Mouse (Mus musculus) liver, adult 2 months (tissue): ENCODE measurements around the gene Calml3. TPM values are rescaled to one million over a fixed set of nuclear protein-coding genes. Genes with fewer than 3 reads are reported as not detected.

ENCODE experiments used
- DNase-seq: peaks from one replicate; pipeline ENCODE4 v3.0.0-alpha.2; 2011; ENCODE audit warnings: low read depth, low spot score; ENCODE audit errors: extremely low read depth
- H3K27ac ChIP-seq: fragments of 200-500 bp; replicated peaks from 2 replicates; pipeline ENCODE4 v1.5.1; 2012; ENCODE audit warnings: low read depth, mild to moderate bottlenecking, control low read depth, inconsistent platforms, low read length; ENCODE audit not compliant: insufficient read depth
- H3K27me3 ChIP-seq: fragments of 200-500 bp; 2 replicates; pipeline ENCODE4 v1.6.1; 2012; ENCODE audit warnings: mild to moderate bottlenecking, moderate library complexity, low read length, inconsistent platforms; ENCODE audit not compliant: control insufficient read depth, insufficient read depth
- H3K36me3 ChIP-seq: fragments of 200-500 bp; 2 replicates; pipeline ENCODE4 v1.6.1; 2012; ENCODE audit warnings: low read length, inconsistent platforms; ENCODE audit not compliant: control insufficient read depth, insufficient read depth
- H3K4me1 ChIP-seq: fragments of 200-500 bp; 2 replicates; pipeline ENCODE4 v1.6.1; 2011; ENCODE audit warnings: low read length; ENCODE audit not compliant: control insufficient read depth, insufficient read depth
- H3K4me3 ChIP-seq: fragments of 200-500 bp; 2 replicates; pipeline ENCODE4 v1.5.1; 2011; ENCODE audit warnings: low read depth, mild to moderate bottlenecking, control low read depth, low read length, moderate library complexity; ENCODE audit not compliant: insufficient read depth
- H3K79me2 ChIP-seq: fragments of 200-500 bp; 2 replicates; pipeline ENCODE4 v1.6.1; 2012; ENCODE audit warnings: inconsistent platforms, mild to moderate bottlenecking, low read length, moderate library complexity; ENCODE audit not compliant: control insufficient read depth, insufficient read depth
- H3K9ac ChIP-seq: fragments of 200-500 bp; 2 replicates; pipeline ENCODE4 v1.6.1; 2012; ENCODE audit warnings: low read depth, mild to moderate bottlenecking, control low read depth, inconsistent platforms, low read length
- CTCF ChIP-seq: fragments of 200-500 bp; IDR thresholded peaks from 2 replicates; pipeline ENCODE4 v1.5.1; 2011; ENCODE audit warnings: low read depth, low read length, control low read depth
- POLR2A ChIP-seq: fragments of 200-500 bp; IDR thresholded peaks from 2 replicates; pipeline ENCODE4 v1.6.1; 2011; ENCODE audit warnings: low read length, control low read depth; ENCODE audit not compliant: insufficient read depth; ENCODE audit errors: extremely low read depth
- WGBS: fragments of 180-500 bp; shearing (Covaris S2); methylation state at CpG from one replicate; pipeline ENCODE4 v1.1.7; 2018; 5-methylcytosine and 5-hydroxymethylcytosine counted together
- polyA plus RNA-seq: library from polyadenylated mRNA; depleted of rRNA; stranded (reverse); fragments of >200 nt; gene quantifications from 2 replicates; pipeline ENCODE4 v1.2.3, GENCODE M21; 2012
- total RNA-seq: library from RNA; depleted of rRNA; stranded (reverse); fragments of >200 nt; gene quantifications from 2 replicates; pipeline ENCODE4 v1.2.3, GENCODE M21; 2014

Gene Calml3
- total and polyA plus RNA-seq, 2 experiments: not detected

DNA sequence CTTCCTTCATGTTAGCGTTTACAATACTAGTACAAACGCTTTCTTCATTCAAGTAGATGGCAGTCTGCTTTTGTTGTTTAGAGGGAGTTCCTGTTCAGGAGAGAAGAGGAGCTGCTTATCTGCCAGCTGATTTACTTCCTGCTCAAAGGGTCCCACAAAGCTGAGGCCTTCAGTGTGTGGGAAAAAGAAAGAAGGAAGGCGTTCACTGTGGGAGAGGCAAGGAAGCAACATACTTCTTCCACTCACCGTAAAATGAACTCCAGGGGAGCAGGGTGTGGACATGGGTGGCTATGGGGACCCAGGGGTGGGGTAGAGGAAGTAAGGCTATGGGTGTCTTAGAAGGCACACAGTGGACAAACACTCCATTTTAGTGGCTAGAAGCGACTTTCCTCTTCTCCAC is 1.5 kb upstream of the Calml3 start:
- WGBS: 80% methylated on average over 5 of the region's 5 CpGs
- Histone ChIP-seq H3K27me3 (no peaks in the 10 kb centered on the region), H3K4me3 (no peak overlapping the region), H3K4me1 (no peaks in the 10 kb centered on the region), H3K79me2 (no peaks in the 10 kb centered on the region), H3K36me3 (no peaks in the 10 kb centered on the region), H3K9ac (no peak overlapping the region), H3K27ac (no peak overlapping the region)
- no peak for DNase-seq
- TF ChIP-seq CTCF: no peak
- no peak for TF ChIP-seq POLR2A

DNA sequence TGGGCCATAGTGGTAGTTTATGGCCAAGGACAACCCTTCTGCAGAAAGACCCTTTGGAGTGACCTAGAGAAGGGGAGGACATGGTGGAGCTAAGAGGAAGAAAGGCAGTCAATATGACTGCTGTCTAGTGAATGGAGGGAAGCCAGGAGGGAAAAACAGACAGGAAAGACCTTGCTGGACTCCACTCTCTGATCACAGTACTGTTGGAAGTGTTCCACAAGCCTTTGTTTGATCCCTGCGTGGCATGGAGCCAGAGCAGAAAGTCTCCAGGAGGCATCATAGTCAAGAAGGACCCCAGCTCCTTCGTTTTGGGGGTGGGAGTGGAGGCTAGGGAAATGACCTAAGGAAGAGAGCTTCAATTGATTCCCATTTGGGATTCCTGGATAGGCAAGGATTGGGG is 1.0 kb upstream of the Calml3 start:
- no peak overlapping the region for H3K27ac ChIP-seq
- H3K4me3 ChIP-seq: no peak overlapping the region
- DNase-seq: peak; percentile 19
- H3K9ac ChIP-seq: no peak overlapping the region
- no peaks in the 10 kb centered on the region for H3K79me2 ChIP-seq
- TF ChIP-seq CTCF: no peak
- no peak for TF ChIP-seq POLR2A
- WGBS: 43% methylated on average over 2 of the region's 2 CpGs
- no peaks in the 10 kb centered on the region for H3K36me3 ChIP-seq
- H3K4me1 ChIP-seq: no peaks in the 10 kb centered on the region
- H3K27me3 ChIP-seq: no peaks in the 10 kb centered on the region

DNA sequence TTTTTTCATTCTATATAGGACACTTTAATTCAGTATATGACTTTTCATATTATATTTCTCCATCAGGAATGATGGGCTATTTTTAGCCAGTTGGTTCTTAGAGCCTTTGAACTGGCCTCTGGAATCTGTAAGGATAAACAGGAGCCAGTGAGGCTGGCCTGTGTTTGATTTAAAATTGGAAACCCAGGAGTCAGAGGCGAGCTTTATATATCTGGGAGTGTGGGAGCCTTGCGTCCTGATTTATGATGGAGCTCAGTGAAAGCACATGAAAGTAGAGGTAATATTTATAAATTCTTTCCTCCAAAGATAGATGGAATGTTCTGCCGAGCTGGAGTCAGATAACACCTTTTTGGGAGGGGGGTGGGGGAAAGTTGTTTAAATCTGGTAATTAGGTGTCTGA is 4.7 kb downstream of the Calml3 start:
- Histone ChIP-seq H3K4me3 (no peak overlapping the region), H3K4me1 (no peaks in the 10 kb centered on the region), H3K79me2 (no peaks in the 10 kb centered on the region), H3K27ac (no peak overlapping the region), H3K9ac (no peak overlapping the region), H3K27me3 (no peaks in the 10 kb centered on the region), H3K36me3 (no peaks in the 10 kb centered on the region)
- WGBS: 64% methylated on average over 3 of the region's 3 CpGs
- no peak for TF ChIP-seq POLR2A
- TF ChIP-seq CTCF: no peak
- DNase-seq: no peak

DNA sequence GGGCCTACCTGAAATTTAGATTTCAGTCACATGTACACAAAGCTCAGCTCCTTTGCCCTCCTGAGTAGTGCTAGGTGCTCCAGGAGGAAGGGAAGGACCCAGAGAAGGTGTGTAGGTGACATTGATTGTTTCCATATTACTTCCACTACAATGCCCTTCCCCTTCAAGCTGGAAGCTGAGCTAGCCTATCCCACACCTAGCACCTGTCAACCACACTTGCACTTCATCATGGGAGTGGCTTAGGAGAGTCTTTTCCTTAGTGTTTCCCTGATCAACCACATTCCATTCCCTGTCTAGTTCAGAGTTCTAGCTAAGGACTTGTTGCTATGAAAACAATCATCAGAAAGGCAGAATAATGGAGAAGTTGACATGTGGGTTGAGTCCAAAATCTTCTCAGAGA is 5.4 kb downstream of the Calml3 start:
- DNase-seq: no peak
- Histone ChIP-seq H3K4me3 (no peak overlapping the region), H3K36me3 (no peaks in the 10 kb centered on the region), H3K9ac (no peak overlapping the region), H3K27ac (no peak overlapping the region), H3K27me3 (no peaks in the 10 kb centered on the region), H3K79me2 (no peaks in the 10 kb centered on the region), H3K4me1 (no peaks in the 10 kb centered on the region)
- TF ChIP-seq POLR2A (no peak), CTCF (no peak)

DNA sequence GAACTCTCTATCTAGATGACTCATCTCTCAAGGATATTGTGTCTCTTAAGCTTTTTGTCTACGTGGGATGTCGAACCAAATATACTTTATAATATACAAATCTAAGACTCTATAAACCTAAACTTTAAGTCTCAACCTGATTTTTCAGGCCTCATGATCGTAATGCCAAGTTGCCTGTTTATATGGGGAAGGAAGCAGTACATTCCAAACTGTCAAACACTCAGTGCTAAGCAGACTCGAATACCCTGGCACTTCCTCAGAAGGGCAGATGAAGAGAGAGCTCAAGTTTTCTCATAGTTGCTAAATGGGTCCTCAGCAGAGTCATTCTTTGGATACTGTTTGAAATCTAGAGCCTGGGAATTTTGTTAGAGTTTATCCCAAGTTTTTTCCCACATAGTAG is 7.5 kb downstream of the Calml3 start:
- H3K27ac ChIP-seq: no peak overlapping the region
- H3K27me3 ChIP-seq: no peaks in the 10 kb centered on the region
- no peak overlapping the region for H3K9ac ChIP-seq
- no peaks in the 10 kb centered on the region for H3K36me3 ChIP-seq
- no peaks in the 10 kb centered on the region for H3K79me2 ChIP-seq
- H3K4me1 ChIP-seq: no peaks in the 10 kb centered on the region
- DNase-seq: no peak
- no peak for TF ChIP-seq POLR2A
- TF ChIP-seq CTCF: no peak
- H3K4me3 ChIP-seq: no peak overlapping the region
- 83% methylated on average over 4 of the region's 4 CpGs for WGBS

DNA sequence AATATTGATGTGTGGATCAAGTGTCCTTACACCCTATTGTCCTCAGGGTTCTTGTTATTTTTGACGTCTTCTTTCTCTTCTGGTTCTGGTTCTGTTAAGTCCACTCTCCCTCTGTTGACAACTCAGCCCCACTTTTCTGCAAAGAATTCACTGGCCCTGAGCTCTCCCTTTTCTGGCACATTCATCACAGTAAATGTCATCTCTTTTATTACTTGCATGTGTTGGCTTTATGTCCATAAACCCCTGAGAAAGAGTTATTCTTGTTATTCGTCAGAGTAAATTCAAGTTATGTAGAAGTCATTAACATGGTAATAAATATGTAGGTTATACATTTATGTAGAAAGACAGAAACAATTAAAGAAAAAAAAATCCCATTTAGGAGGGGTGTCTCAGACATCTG is 14.6 kb downstream of the Calml3 start:
- TF ChIP-seq CTCF: no peak
- TF ChIP-seq POLR2A: no peak
- DNase-seq: no peak
- no peaks in the 10 kb centered on the region for H3K27me3 ChIP-seq
- 82% methylated on average over 2 of the region's 2 CpGs for WGBS
- H3K36me3 ChIP-seq: no peaks in the 10 kb centered on the region
- H3K9ac ChIP-seq: no peak overlapping the region
- H3K4me3 ChIP-seq: no peak overlapping the region
- peaks cover 3% of the 10 kb centered on the region; the same call in 1 of the 2 replicates for H3K4me1 ChIP-seq
- H3K79me2 ChIP-seq: no peaks in the 10 kb centered on the region
- H3K27ac ChIP-seq: no peak overlapping the region
